Mouse (Mus musculus) adrenal gland, postnatal 10 days (tissue): ENCODE results near the gene Rnf128. TPM values are rescaled to one million over a fixed set of nuclear protein-coding genes. Genes with fewer than 3 reads are reported as not detected.

Experiments
- DNase-seq: peaks from one replicate; pipeline ENCODE4 v3.0.0; 2021; ENCODE audit warnings: mixed read lengths
- total RNA-seq, 2 experiments: library from RNA; stranded (reverse); gene quantifications; 2 replicates each; pipeline ENCODE4 v1.2.3; 2021

The Rnf128 gene
- total RNA-seq, 2 experiments from 2014 or later, result 21.1 to 33.0 TPM

GRCm38 (mm10) chrX:139614761-139615160 lies 51.6 kb downstream of the Rnf128 start:
- DNase-seq, result no peak

GRCm38 (mm10) chrX:139622071-139622470 lies 59.0 kb downstream of the Rnf128 start:
- DNase-seq, result no peak

- DNase-seq, result no peak
Observed at GRCm38 (mm10) chrX:139634758-139635157, 71.6 kb downstream of the Rnf128 start.

GRCm38 (mm10) chrX:139639744-139640143 lies 76.6 kb downstream of the Rnf128 start:
- no peak for DNase-seq

GRCm38 (mm10) chrX:139640418-139640817 lies 77.3 kb downstream of the Rnf128 start:
- DNase-seq, result no peak

- no peak for DNase-seq
Observed at GRCm38 (mm10) chrX:139652226-139652625, 89.1 kb downstream of the Rnf128 start.

- DNase-seq, result no peak
Observed at GRCm38 (mm10) chrX:139653292-139653691, 90.2 kb downstream of the Rnf128 start.

GRCm38 (mm10) chrX:139654350-139655063 lies 91.4 kb downstream of the Rnf128 start:
- no peak for DNase-seq

- no peak for DNase-seq
Observed at GRCm38 (mm10) chrX:139662111-139662510, 99.0 kb downstream of the Rnf128 start.

GRCm38 (mm10) chrX:139665829-139666228 lies 102.7 kb downstream of the Rnf128 start:
- DNase-seq, result peak; percentile 4

- DNase-seq, result no peak
Observed at GRCm38 (mm10) chrX:139684410-139684774, 121.3 kb downstream of the Rnf128 start.

- DNase-seq, result peak; percentile 82
Observed at GRCm38 (mm10) chrX:139684775-139685695, 121.9 kb downstream of the Rnf128 start, which contains the start of gene Tbc1d8b. Tbc1d8b (plus strand) TSS chrX:139684996.

- DNase-seq, result no peak
Observed at GRCm38 (mm10) chrX:139714381-139714780, 151.3 kb downstream of the Rnf128 start, which contains the start of gene Gm15013. Gm15013 (minus strand) TSS chrX:139714481.

GRCm38 (mm10) chrX:139722350-139722749 lies 159.2 kb downstream of the Rnf128 start:
- DNase-seq, result no peak

Other genes with a start within 250 kb of the Rnf128 start
- not detected for gene Trap1a, start 229.6 kb upstream of the Rnf128 start, total RNA-seq
- under 1 TPM; 0.48 to 0.60 TPM for gene D330045A20Rik, start 82.9 kb upstream of the Rnf128 start, total RNA-seq
- gene Tbc1d8b, start 121.7 kb downstream of the Rnf128 start, total RNA-seq, result 1 to 10 TPM; 8.9 to 9.0 TPM
- gene Gm15013, start 151.2 kb downstream of the Rnf128 start, total RNA-seq, result not detected
- not detected for gene Ripply1, start 219.0 kb downstream of the Rnf128 start, total RNA-seq
- 1 to 10 TPM; 1.4 TPM for gene Cldn2, start 237.5 kb downstream of the Rnf128 start, total RNA-seq